Mouse (Mus musculus): Measurements from ENCODE around the gene Gm3238.

GRCm38 (mm10) chr10:77726186-77726585 lies 44.9 kb downstream of the Gm3238 start, which contains the start of gene Gm10100:
- TF ChIP-seq EP300 (IDR thresholded peaks at IDR 0.05; ENCODE audit: low read depth) (no peak), CTCF (IDR thresholded peaks at IDR 0.05; ENCODE audit: low read depth) (no peak)

All from liver, postnatal 0 days (tissue).